Mouse (Mus musculus) forelimb bud, embryonic 11.5 days (tissue): Measurements from ENCODE around the gene Inpp4b.

Experiments used
- DNase-seq: peaks from one replicate; pipeline ENCODE4 v3.0.0-alpha.2; 2012; ENCODE audit warnings: low read depth, low spot score

Inpp4b gene

GRCm38 (mm10) chr8:81466776-81467175 is 124.4 kb downstream of the Inpp4b start:
- no peak for DNase-seq

GRCm38 (mm10) chr8:81478674-81479073 is 136.3 kb downstream of the Inpp4b start:
- DNase-seq: no peak

GRCm38 (mm10) chr8:81483834-81484233 is 141.5 kb downstream of the Inpp4b start:
- DNase-seq: no peak

GRCm38 (mm10) chr8:81485626-81486025 is 143.3 kb downstream of the Inpp4b start:
- no peak for DNase-seq

- DNase-seq: no peak
Observed at GRCm38 (mm10) chr8:81489894-81490661, 147.7 kb downstream of the Inpp4b start.

GRCm38 (mm10) chr8:81491097-81491705 is 148.8 kb downstream of the Inpp4b start:
- DNase-seq: no peak

GRCm38 (mm10) chr8:81491706-81492204 is 149.4 kb downstream of the Inpp4b start:
- no peak for DNase-seq

GRCm38 (mm10) chr8:81494823-81495222 is 152.5 kb downstream of the Inpp4b start:
- no peak for DNase-seq

- no peak for DNase-seq
Observed at GRCm38 (mm10) chr8:81497646-81498045, 155.3 kb downstream of the Inpp4b start.

- no peak for DNase-seq
Observed at GRCm38 (mm10) chr8:81502216-81502615, 159.9 kb downstream of the Inpp4b start.

GRCm38 (mm10) chr8:81502982-81503381 is 160.6 kb downstream of the Inpp4b start:
- no peak for DNase-seq

GRCm38 (mm10) chr8:81512826-81513225 is 170.5 kb downstream of the Inpp4b start:
- no peak for DNase-seq

- no peak for DNase-seq
Observed at GRCm38 (mm10) chr8:81514425-81514824, 172.1 kb downstream of the Inpp4b start.

- DNase-seq: no peak
Observed at GRCm38 (mm10) chr8:81522085-81522484, 179.7 kb downstream of the Inpp4b start.

GRCm38 (mm10) chr8:81524561-81524960 is 182.2 kb downstream of the Inpp4b start:
- no peak for DNase-seq

GRCm38 (mm10) chr8:81527661-81528060 is 185.3 kb downstream of the Inpp4b start:
- no peak for DNase-seq

- DNase-seq: no peak
Observed at GRCm38 (mm10) chr8:81538310-81538709, 196.0 kb downstream of the Inpp4b start.

GRCm38 (mm10) chr8:81558550-81558949 is 216.2 kb downstream of the Inpp4b start:
- DNase-seq: no peak

- DNase-seq: no peak
Observed at GRCm38 (mm10) chr8:81562405-81562804, 220.0 kb downstream of the Inpp4b start.

GRCm38 (mm10) chr8:81565484-81565883 is 223.1 kb downstream of the Inpp4b start:
- no peak for DNase-seq

- no peak for DNase-seq
Observed at GRCm38 (mm10) chr8:81572319-81573104, 230.2 kb downstream of the Inpp4b start.

GRCm38 (mm10) chr8:81575268-81575917 is 233.0 kb downstream of the Inpp4b start:
- DNase-seq: no peak
